Mouse (Mus musculus): ENCODE results near the gene Mogs. TPM values are rescaled to one million over a fixed set of nuclear protein-coding genes. Genes with fewer than 3 reads are reported as not detected.

Mogs gene
- polyA plus RNA-seq, 1 experiment = 45.6 TPM

GRCm38 (mm10) chr6:83140044-83140443 lies 24.7 kb downstream of the Mogs start:
- H3K36me3 ChIP-seq (ENCODE audit: control insufficient read depth, insufficient read depth, low read length) = peaks cover 6% of the 10 kb centered on the region; the same call in 1 of the 2 replicates
- H3K4me3 ChIP-seq (ENCODE audit: low read depth, low read length) = no peak overlapping the region
- H3K27ac ChIP-seq (ENCODE audit: insufficient read depth, low read depth, low read length) = no peak overlapping the region
- H3K27me3 ChIP-seq (ENCODE audit: control insufficient read depth, insufficient read depth, low read length) = no peaks in the 10 kb centered on the region
- peaks cover 11% of the 10 kb centered on the region for H3K4me1 ChIP-seq (ENCODE audit: control insufficient read depth, insufficient read depth, insufficient read length, low read length)
- TF ChIP-seq CTCF (IDR thresholded peaks at IDR 0.05; ENCODE audit: extremely low read depth, insufficient read length, insufficient replicate concordance, low read depth, low read length) (no peak), POLR2A (IDR thresholded peaks at IDR 0.05; ENCODE audit: low read depth, low read length) (no peak)
- 91% methylated on average over 8 of the region's 8 CpGs for WGBS

GRCm38 (mm10) chr6:83141636-83142035 lies 26.3 kb downstream of the Mogs start:
- 67% methylated on average over 4 of the region's 4 CpGs for WGBS
- no peaks in the 10 kb centered on the region for H3K27me3 ChIP-seq (ENCODE audit: control insufficient read depth, insufficient read depth, low read length)
- no peak overlapping the region for H3K4me3 ChIP-seq (ENCODE audit: low read depth, low read length)
- no peak for TF ChIP-seq POLR2A (IDR thresholded peaks at IDR 0.05; ENCODE audit: low read depth, low read length)
- no peak for TF ChIP-seq CTCF (IDR thresholded peaks at IDR 0.05; ENCODE audit: extremely low read depth, insufficient read length, insufficient replicate concordance, low read depth, low read length)
- H3K36me3 ChIP-seq (ENCODE audit: control insufficient read depth, insufficient read depth, low read length) = peaks cover 6% of the 10 kb centered on the region; the same call in 1 of the 2 replicates
- no peak overlapping the region for H3K27ac ChIP-seq (ENCODE audit: insufficient read depth, low read depth, low read length)
- peaks cover 9% of the 10 kb centered on the region for H3K4me1 ChIP-seq (ENCODE audit: control insufficient read depth, insufficient read depth, insufficient read length, low read length)

GRCm38 (mm10) chr6:83142211-83142731 lies 27.0 kb downstream of the Mogs start:
- Histone ChIP-seq H3K36me3 (ENCODE audit: control insufficient read depth, insufficient read depth, low read length) (peaks cover 10% of the 10 kb centered on the region; the same call in 1 of the 2 replicates), H3K4me3 (ENCODE audit: low read depth, low read length) (no peak overlapping the region), H3K27me3 (ENCODE audit: control insufficient read depth, insufficient read depth, low read length) (no peaks in the 10 kb centered on the region), H3K4me1 (ENCODE audit: control insufficient read depth, insufficient read depth, insufficient read length, low read length) (peaks cover 9% of the 10 kb centered on the region), H3K27ac (ENCODE audit: insufficient read depth, low read depth, low read length) (no peak overlapping the region)
- WGBS = 58% methylated on average over 41 of the region's 41 CpGs
- TF ChIP-seq CTCF (IDR thresholded peaks at IDR 0.05; ENCODE audit: extremely low read depth, insufficient read length, insufficient replicate concordance, low read depth, low read length) = no peak
- TF ChIP-seq POLR2A (IDR thresholded peaks at IDR 0.05; ENCODE audit: low read depth, low read length) = no peak

GRCm38 (mm10) chr6:83142886-83143285 lies 27.6 kb downstream of the Mogs start:
- WGBS = 87% methylated on average over 11 of the region's 11 CpGs
- no peak for TF ChIP-seq POLR2A (IDR thresholded peaks at IDR 0.05; ENCODE audit: low read depth, low read length)
- no peak for TF ChIP-seq CTCF (IDR thresholded peaks at IDR 0.05; ENCODE audit: extremely low read depth, insufficient read length, insufficient replicate concordance, low read depth, low read length)
- Histone ChIP-seq H3K27me3 (ENCODE audit: control insufficient read depth, insufficient read depth, low read length) (no peaks in the 10 kb centered on the region), H3K4me3 (ENCODE audit: low read depth, low read length) (no peak overlapping the region), H3K36me3 (ENCODE audit: control insufficient read depth, insufficient read depth, low read length) (peaks cover 16% of the 10 kb centered on the region; the same call in 1 of the 2 replicates), H3K4me1 (ENCODE audit: control insufficient read depth, insufficient read depth, insufficient read length, low read length) (peaks cover 6% of the 10 kb centered on the region), H3K27ac (ENCODE audit: insufficient read depth, low read depth, low read length) (no peak overlapping the region)

GRCm38 (mm10) chr6:83145209-83145608 lies 29.9 kb downstream of the Mogs start:
- WGBS = 53% methylated on average over 2 of the region's 2 CpGs
- TF ChIP-seq POLR2A (IDR thresholded peaks at IDR 0.05; ENCODE audit: low read depth, low read length) (no peak), CTCF (IDR thresholded peaks at IDR 0.05; ENCODE audit: extremely low read depth, insufficient read length, insufficient replicate concordance, low read depth, low read length) (no peak)
- H3K27ac ChIP-seq (ENCODE audit: insufficient read depth, low read depth, low read length) = no peak overlapping the region

GRCm38 (mm10) chr6:83145805-83146204 lies 30.5 kb downstream of the Mogs start:
- 86% methylated on average over 9 of the region's 9 CpGs for WGBS
- H3K27ac ChIP-seq (ENCODE audit: insufficient read depth, low read depth, low read length) = no peak overlapping the region
- H3K4me3 ChIP-seq (ENCODE audit: low read depth, low read length) = no peak overlapping the region

More at GRCm38 (mm10) chr6:83145209-83145608, 29.9 kb downstream of the Mogs start:
- H3K4me3 ChIP-seq (ENCODE audit: low read depth, low read length) = no peak overlapping the region
- H3K36me3 ChIP-seq (ENCODE audit: control insufficient read depth, insufficient read depth, low read length) = peaks cover 20% of the 10 kb centered on the region; the same call in 1 of the 2 replicates
- H3K4me1 ChIP-seq (ENCODE audit: control insufficient read depth, insufficient read depth, insufficient read length, low read length) = 0 out of 2 replicates have a peak, but pooled peaks cover 3% of the 10 kb centered on the region
- H3K27me3 ChIP-seq (ENCODE audit: control insufficient read depth, insufficient read depth, low read length) = no peaks in the 10 kb centered on the region

GRCm38 (mm10) chr6:83147280-83147679 lies 32.0 kb downstream of the Mogs start:
- TF ChIP-seq POLR2A (IDR thresholded peaks at IDR 0.05; ENCODE audit: low read depth, low read length) (no peak), CTCF (IDR thresholded peaks at IDR 0.05; ENCODE audit: extremely low read depth, insufficient read length, insufficient replicate concordance, low read depth, low read length) (no peak)
- H3K27ac ChIP-seq (ENCODE audit: insufficient read depth, low read depth, low read length) = no peak overlapping the region
- no peak overlapping the region for H3K4me3 ChIP-seq (ENCODE audit: low read depth, low read length)
- H3K4me1 ChIP-seq (ENCODE audit: control insufficient read depth, insufficient read depth, insufficient read length, low read length) = 0 out of 2 replicates have a peak, but pooled peaks cover 3% of the 10 kb centered on the region
- no peaks in the 10 kb centered on the region for H3K27me3 ChIP-seq (ENCODE audit: control insufficient read depth, insufficient read depth, low read length)
- peaks cover 23% of the 10 kb centered on the region; the same call in 1 of the 2 replicates for H3K36me3 ChIP-seq (ENCODE audit: control insufficient read depth, insufficient read depth, low read length)
- WGBS = 70% methylated on average over 7 of the region's 7 CpGs

More at GRCm38 (mm10) chr6:83145805-83146204, 30.5 kb downstream of the Mogs start:
- TF ChIP-seq CTCF (IDR thresholded peaks at IDR 0.05; ENCODE audit: extremely low read depth, insufficient read length, insufficient replicate concordance, low read depth, low read length) (no peak), POLR2A (IDR thresholded peaks at IDR 0.05; ENCODE audit: low read depth, low read length) (no peak)
- Histone ChIP-seq H3K27me3 (ENCODE audit: control insufficient read depth, insufficient read depth, low read length) (no peaks in the 10 kb centered on the region), H3K36me3 (ENCODE audit: control insufficient read depth, insufficient read depth, low read length) (peaks cover 22% of the 10 kb centered on the region; the same call in 1 of the 2 replicates), H3K4me1 (ENCODE audit: control insufficient read depth, insufficient read depth, insufficient read length, low read length) (0 out of 2 replicates have a peak, but pooled peaks cover 3% of the 10 kb centered on the region)
